Mouse (Mus musculus) embryonic facial prominence, embryonic 13.5 days (tissue): Measurements from ENCODE around the gene Snx8. TPM values are rescaled to one million over a fixed set of nuclear protein-coding genes. Genes with fewer than 3 reads are reported as not detected.

Experiments used
- ATAC-seq: fragments of 200-750 bp; cut with Nextera tagmentation; 2 replicates; pipeline ENCODE4 v1.8.0; 2017; ENCODE audit warnings: low read depth; ENCODE audit not compliant: insufficient number of reproducible peaks, insufficient read depth, low FRiP score, low TSS enrichment
- H3K27ac ChIP-seq: fragments of 300-500 bp; sonication (generic); 2 replicates; pipeline ENCODE4 v1.5.1; 2015; ENCODE audit warnings: moderate library complexity, mild to moderate bottlenecking, inconsistent platforms
- H3K27me3 ChIP-seq: fragments of 300-500 bp; sonication (generic); 2 replicates; pipeline ENCODE4 v1.6.1; 2015; ENCODE audit warnings: mild to moderate bottlenecking, inconsistent platforms
- H3K36me3 ChIP-seq: fragments of 300-500 bp; sonication (generic); 2 replicates; pipeline ENCODE4 v1.6.1; 2015; ENCODE audit warnings: mild to moderate bottlenecking, inconsistent platforms
- H3K4me1 ChIP-seq: fragments of 300-500 bp; sonication (generic); 2 replicates; pipeline ENCODE4 v1.6.1; 2015; ENCODE audit warnings: inconsistent platforms
- H3K4me2 ChIP-seq: fragments of 300-500 bp; sonication (generic); 2 replicates; pipeline ENCODE4 v1.6.1; 2015; ENCODE audit warnings: moderate library complexity, mild to moderate bottlenecking, inconsistent platforms
- H3K4me3 ChIP-seq: fragments of 300-500 bp; sonication (generic); 2 replicates; pipeline ENCODE4 v1.5.1; 2015; ENCODE audit warnings: mild to moderate bottlenecking, inconsistent platforms
- H3K9ac ChIP-seq: fragments of 300-500 bp; sonication (generic); 2 replicates; pipeline ENCODE4 v1.6.1; 2015; ENCODE audit warnings: mild to moderate bottlenecking, inconsistent platforms
- H3K9me3 ChIP-seq: fragments of 300-500 bp; sonication (generic); 2 replicates; pipeline ENCODE4 v1.6.1; 2016; ENCODE audit warnings: inconsistent platforms
- WGBS: fragments of 180-500 bp; shearing (Covaris S2); methylation state at CpG from one replicate; pipeline ENCODE4 v1.1.7; 2015; ENCODE audit warnings: mixed read lengths; 5-methylcytosine and 5-hydroxymethylcytosine counted together
- polyA plus RNA-seq: library from polyadenylated mRNA; unstranded; fragments of >200 nt; fragmentation: Nextera tagmentation; extraction: Ambion mirVana; gene quantifications from 2 replicates; pipeline ENCODE4 v1.2.1, GENCODE M21; 2015

The Snx8 gene
- polyA plus RNA-seq, 1 experiment from 2014 or later, result 19.7 TPM

DNA sequence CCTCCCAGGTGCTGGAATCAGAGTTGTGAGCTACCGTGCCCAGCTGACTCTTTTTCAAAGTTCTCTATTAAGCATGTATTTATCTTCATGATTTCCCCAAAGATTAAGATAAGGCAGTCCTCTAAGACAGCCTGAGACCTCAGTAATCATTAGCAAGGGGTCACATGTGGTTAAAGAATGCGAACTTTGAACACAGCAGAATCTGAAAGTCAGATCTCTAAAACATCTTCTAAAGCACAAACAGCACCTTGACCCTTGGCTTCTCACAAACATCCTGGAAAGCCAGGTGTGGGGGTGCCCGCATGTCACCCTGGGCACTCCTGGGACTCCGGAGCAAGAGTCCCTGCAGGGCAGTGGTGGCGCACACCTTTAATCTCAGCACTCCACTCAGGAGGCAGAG is 24.6 kb downstream of the Snx8 start:
- ATAC-seq, result no peak
- Histone ChIP-seq H3K4me1 (no peaks in the 10 kb centered on the region), H3K4me2 (no peak overlapping the region), H3K27ac (no peak overlapping the region), H3K27me3 (no peaks in the 10 kb centered on the region), H3K9me3 (no peaks in the 10 kb centered on the region), H3K9ac (no peak overlapping the region), H3K4me3 (no peak overlapping the region), H3K36me3 (peaks cover 4% of the 10 kb centered on the region; the same call in 1 of the 2 replicates)
- WGBS, result 93% methylated on average over 5 of the region's 5 CpGs

DNA sequence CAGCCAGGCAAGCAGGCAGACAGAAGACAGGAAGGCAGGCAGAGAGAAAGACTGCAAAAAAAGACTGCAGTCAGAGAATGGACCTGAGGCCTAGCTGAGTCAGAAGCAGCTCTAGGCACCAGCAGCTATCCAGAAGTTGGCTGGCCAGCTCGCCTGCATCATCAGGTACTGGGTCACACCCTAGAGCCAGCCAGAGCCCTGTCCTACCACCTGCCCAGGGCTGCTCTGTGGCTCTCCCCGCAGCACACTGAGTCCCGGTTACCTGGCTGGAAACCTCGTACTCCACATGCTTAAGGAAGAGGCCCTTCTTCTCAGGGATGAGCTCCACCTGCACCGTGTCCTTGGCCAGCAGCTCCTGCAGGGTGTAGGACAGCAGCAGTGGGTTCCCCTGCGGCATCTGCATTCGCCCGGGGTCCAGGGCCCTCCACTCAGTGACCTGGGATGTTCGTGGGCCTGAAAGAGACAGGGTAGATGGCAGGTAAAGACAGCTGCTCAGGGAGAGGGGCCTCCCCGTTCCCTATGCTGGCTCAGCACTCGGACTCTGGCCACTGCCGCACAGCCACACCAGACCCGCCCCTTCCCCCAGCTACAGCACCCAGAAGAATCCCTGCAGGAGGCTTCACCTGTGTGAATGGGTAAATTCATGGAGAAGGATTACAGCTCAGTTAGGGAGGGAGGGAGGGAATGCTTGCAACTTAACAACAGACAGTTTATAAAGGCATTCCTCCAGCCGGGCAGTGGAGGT is 29.0 kb downstream of the Snx8 start:
- no peaks in the 10 kb centered on the region for H3K9me3 ChIP-seq
- H3K4me3 ChIP-seq, result no peak overlapping the region
- no peak overlapping the region for H3K4me2 ChIP-seq
- no peaks in the 10 kb centered on the region for H3K4me1 ChIP-seq
- peaks cover 40% of the 10 kb centered on the region for H3K36me3 ChIP-seq
- H3K9ac ChIP-seq, result no peak overlapping the region
- H3K27me3 ChIP-seq, result no peaks in the 10 kb centered on the region
- 75% methylated on average over 14 of the region's 14 CpGs for WGBS
- H3K27ac ChIP-seq, result no peak overlapping the region
- no peak for ATAC-seq

- Histone ChIP-seq H3K27ac (no peak overlapping the region), H3K9ac (no peak overlapping the region), H3K4me2 (no peak overlapping the region), H3K36me3 (peaks cover 63% of the 10 kb centered on the region), H3K4me1 (no peaks in the 10 kb centered on the region), H3K9me3 (no peaks in the 10 kb centered on the region), H3K27me3 (no peaks in the 10 kb centered on the region), H3K4me3 (no peak overlapping the region)
- no peak for ATAC-seq
- WGBS, result 86% methylated on average over 3 of the region's 3 CpGs
Measured at GRCm38 (mm10) chr5:140357466-140357865, 31.6 kb downstream of the Snx8 start.

DNA sequence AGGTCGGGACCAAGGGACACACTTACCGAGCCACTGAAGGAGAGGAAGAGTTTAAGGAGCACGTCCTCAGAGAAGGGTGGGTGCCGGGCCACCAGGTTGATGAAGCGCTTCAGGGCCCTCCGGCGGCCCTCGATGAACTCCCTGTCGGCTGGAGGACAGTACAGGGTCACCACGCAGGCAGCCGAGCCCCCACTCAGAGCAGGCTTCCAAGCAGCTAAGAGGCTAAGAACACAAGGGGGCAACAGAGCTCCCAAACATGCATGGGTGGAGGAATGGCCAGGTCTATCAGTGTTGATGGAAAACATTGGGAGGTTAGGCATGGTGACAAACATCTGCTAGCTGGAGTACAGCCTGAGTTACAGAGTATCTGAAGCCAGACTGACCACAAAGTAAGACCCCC is 33.1 kb downstream of the Snx8 start:
- no peak overlapping the region for H3K27ac ChIP-seq
- no peak overlapping the region for H3K9ac ChIP-seq
- no peak overlapping the region for H3K4me3 ChIP-seq
- 91% methylated on average over 11 of the region's 11 CpGs for WGBS
- H3K27me3 ChIP-seq, result no peaks in the 10 kb centered on the region
- peaks cover 77% of the 10 kb centered on the region for H3K36me3 ChIP-seq
- ATAC-seq, result no peak
- no peaks in the 10 kb centered on the region for H3K4me1 ChIP-seq
- H3K9me3 ChIP-seq, result no peaks in the 10 kb centered on the region
- H3K4me2 ChIP-seq, result no peak overlapping the region

DNA sequence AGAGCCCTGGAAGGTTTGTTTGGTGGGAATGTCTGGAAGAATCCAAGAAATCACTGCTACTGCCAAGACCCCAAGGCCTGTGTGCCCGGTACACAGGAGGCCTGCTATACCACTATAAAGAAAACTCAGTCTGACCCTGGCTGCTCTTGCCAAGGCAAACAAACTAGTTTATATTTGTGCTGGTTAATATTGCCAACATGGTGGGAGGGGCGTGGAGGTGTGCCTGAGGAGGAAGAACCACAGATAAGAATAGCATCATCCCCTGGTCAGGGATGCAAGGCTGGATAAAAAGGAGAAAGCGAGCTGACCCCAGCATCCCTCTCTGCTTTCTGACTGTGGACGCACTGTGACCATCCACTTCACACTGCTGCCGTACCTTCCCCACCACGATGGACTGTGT is 36.7 kb downstream of the Snx8 start:
- no peaks in the 10 kb centered on the region for H3K9me3 ChIP-seq
- peaks cover 65% of the 10 kb centered on the region for H3K36me3 ChIP-seq
- H3K9ac ChIP-seq, result no peak overlapping the region
- H3K27me3 ChIP-seq, result no peaks in the 10 kb centered on the region
- no peaks in the 10 kb centered on the region for H3K4me1 ChIP-seq
- 94% methylated on average over 6 of the region's 6 CpGs for WGBS
- H3K4me3 ChIP-seq, result no peak overlapping the region
- ATAC-seq, result no peak
- H3K27ac ChIP-seq, result no peak overlapping the region
- H3K4me2 ChIP-seq, result no peak overlapping the region

- Histone ChIP-seq H3K4me2 (no peak overlapping the region), H3K4me3 (no peak overlapping the region), H3K9ac (no peak overlapping the region), H3K36me3 (peaks cover 59% of the 10 kb centered on the region), H3K4me1 (no peaks in the 10 kb centered on the region), H3K9me3 (no peaks in the 10 kb centered on the region), H3K27me3 (no peaks in the 10 kb centered on the region), H3K27ac (no peak overlapping the region)
- WGBS, result 96% methylated on average over 8 of the region's 8 CpGs
- ATAC-seq, result no peak
Measured at GRCm38 (mm10) chr5:140350731-140351497, 38.1 kb downstream of the Snx8 start.

DNA sequence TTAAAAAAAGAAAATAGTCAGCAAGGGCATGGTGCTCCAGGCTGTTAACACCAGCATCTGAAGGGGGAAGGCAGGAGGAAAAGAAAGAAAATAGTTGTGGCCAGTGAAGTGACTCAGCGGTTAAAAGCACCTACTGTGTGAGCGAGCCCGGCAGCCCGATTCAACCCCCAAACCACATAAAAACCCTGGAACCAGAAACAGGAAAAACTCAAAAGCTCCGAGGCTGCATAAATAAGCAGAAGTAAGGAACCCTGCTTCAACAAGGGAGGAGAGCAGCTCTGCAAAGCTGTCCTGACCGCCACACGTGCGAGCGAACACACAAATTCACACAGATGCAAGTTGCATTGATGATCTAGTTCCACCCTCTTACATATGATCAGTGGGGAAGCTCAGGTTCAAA is 39.2 kb downstream of the Snx8 start:
- Histone ChIP-seq H3K27me3 (no peaks in the 10 kb centered on the region), H3K27ac (no peak overlapping the region), H3K9me3 (no peaks in the 10 kb centered on the region), H3K4me2 (no peak overlapping the region), H3K4me3 (no peak overlapping the region), H3K4me1 (no peaks in the 10 kb centered on the region), H3K9ac (no peak overlapping the region), H3K36me3 (peaks cover 61% of the 10 kb centered on the region)
- WGBS, result 94% methylated on average over 9 of the region's 9 CpGs
- no peak for ATAC-seq

- WGBS, result 71% methylated on average over 1 of the region's 1 CpGs
- no peak overlapping the region for H3K4me2 ChIP-seq
- ATAC-seq, result no peak
- H3K9me3 ChIP-seq, result no peaks in the 10 kb centered on the region
- no peaks in the 10 kb centered on the region for H3K4me1 ChIP-seq
- no peak overlapping the region for H3K9ac ChIP-seq
- H3K4me3 ChIP-seq, result no peak overlapping the region
- H3K36me3 ChIP-seq, result peaks cover 54% of the 10 kb centered on the region
- no peaks in the 10 kb centered on the region for H3K27me3 ChIP-seq
- H3K27ac ChIP-seq, result no peak overlapping the region
Measured at GRCm38 (mm10) chr5:140346050-140346449, 43.0 kb downstream of the Snx8 start.

- Histone ChIP-seq H3K27me3 (no peaks in the 10 kb centered on the region), H3K9ac (no peak overlapping the region), H3K4me1 (no peaks in the 10 kb centered on the region), H3K4me3 (no peak overlapping the region), H3K27ac (no peak overlapping the region), H3K9me3 (no peaks in the 10 kb centered on the region), H3K36me3 (peaks cover 57% of the 10 kb centered on the region), H3K4me2 (no peak overlapping the region)
- no peak for ATAC-seq
- 88% methylated on average over 4 of the region's 4 CpGs for WGBS
Measured at GRCm38 (mm10) chr5:140345244-140345643, 43.8 kb downstream of the Snx8 start.

- Histone ChIP-seq H3K4me2 (no peak overlapping the region), H3K27ac (no peak overlapping the region), H3K9ac (no peak overlapping the region), H3K9me3 (no peaks in the 10 kb centered on the region), H3K4me3 (no peak overlapping the region), H3K36me3 (peaks cover 81% of the 10 kb centered on the region), H3K27me3 (no peaks in the 10 kb centered on the region), H3K4me1 (no peaks in the 10 kb centered on the region)
- whole genome bisulfite sequencing, result 84% methylated on average over 4 of the region's 4 CpGs
- no peak for ATAC-seq
Measured at GRCm38 (mm10) chr5:140342880-140343279, 46.2 kb downstream of the Snx8 start.

DNA sequence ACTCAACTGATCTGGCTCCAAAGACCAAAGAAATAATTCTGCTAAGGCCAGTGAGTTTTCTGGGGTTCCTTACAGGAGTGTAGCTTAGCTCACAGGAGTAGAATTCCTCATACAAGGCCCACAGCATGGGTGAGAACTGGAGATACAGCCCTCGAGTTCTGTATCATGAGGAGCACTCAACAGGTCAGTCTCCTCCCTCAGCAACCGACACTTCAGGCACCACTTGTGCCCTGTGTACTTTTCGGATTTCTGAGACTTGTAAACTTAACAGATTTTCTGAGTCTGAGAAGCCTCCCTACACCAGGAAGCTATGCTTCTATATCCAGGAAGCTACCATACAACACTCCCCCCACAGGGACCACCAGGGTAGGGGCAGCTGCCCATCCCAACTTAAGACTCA is 49.2 kb downstream of the Snx8 start:
- Histone ChIP-seq H3K9me3 (no peaks in the 10 kb centered on the region), H3K9ac (no peak overlapping the region), H3K27ac (no peak overlapping the region), H3K36me3 (peaks cover 67% of the 10 kb centered on the region), H3K4me1 (no peaks in the 10 kb centered on the region), H3K4me3 (no peak overlapping the region), H3K27me3 (no peaks in the 10 kb centered on the region), H3K4me2 (no peak overlapping the region)
- ATAC-seq, result no peak
- 90% methylated on average over 3 of the region's 3 CpGs for WGBS

DNA sequence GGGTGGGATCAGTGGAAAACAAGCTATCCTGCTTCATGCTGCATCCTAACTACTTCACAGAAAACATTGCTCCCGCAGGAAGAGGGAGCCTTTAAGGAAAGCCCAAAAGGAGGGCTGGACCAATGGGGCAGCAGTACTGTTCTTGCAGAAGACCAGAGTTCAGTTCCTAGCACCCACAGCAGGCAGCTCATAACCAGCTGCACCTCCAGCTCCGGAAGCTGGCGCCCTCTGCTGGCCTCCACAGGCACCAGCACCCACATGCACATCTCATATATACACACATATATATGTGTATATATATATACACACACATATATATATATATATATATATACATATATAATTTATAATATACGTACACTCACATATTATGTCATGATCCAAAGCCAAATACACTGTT is 50.3 kb downstream of the Snx8 start:
- no peak overlapping the region for H3K4me3 ChIP-seq
- no peaks in the 10 kb centered on the region for H3K27me3 ChIP-seq
- ATAC-seq, result no peak
- H3K9ac ChIP-seq, result no peak overlapping the region
- H3K4me1 ChIP-seq, result no peaks in the 10 kb centered on the region
- no peak overlapping the region for H3K27ac ChIP-seq
- WGBS, result 92% methylated on average over 4 of the region's 4 CpGs
- no peak overlapping the region for H3K4me2 ChIP-seq
- H3K9me3 ChIP-seq, result no peaks in the 10 kb centered on the region
- H3K36me3 ChIP-seq, result peaks cover 60% of the 10 kb centered on the region
